In genomic region chr7:139086195-139087158, GRCm38 (mm10) we compare ENCODE assay signal across 8 mouse cellular contexts. TPM values are rescaled to one million over a fixed set of nuclear protein-coding genes. Genes with fewer than 3 reads are reported as not detected.
DNase-seq lines count a peak whose midpoint lies in the region; ATAC-seq and TF ChIP-seq lines count a peak whose summit lies in the region.

No protein-coding gene starts in this region.

- TF ChIP-seq CTCF in kidney, adult 2 months (conservative IDR thresholded peaks at IDR 0.05; ENCODE audit: insufficient read depth, insufficient read length, low read depth, low read length), result no peak
- TF ChIP-seq CTCF in intestine, postnatal 0 days (IDR thresholded peaks at IDR 0.05; ENCODE audit: low read depth), result no peak

- no peaks in the 10 kb centered on the region for H3K4me1 ChIP-seq in kidney, adult 2 months (ENCODE audit: control insufficient read depth, insufficient read depth, low read length)
- peaks cover 17% of the 10 kb centered on the region for H3K4me1 ChIP-seq in forebrain, embryonic 14.5 days (ENCODE audit: control insufficient read depth, insufficient read depth, low read length)
- H3K4me1 ChIP-seq in intestine, postnatal 0 days (replicated peaks; ENCODE audit: control insufficient read depth, insufficient read depth, low read length), result no peaks in the 10 kb centered on the region

- DNase-seq in kidney, adult 2 months, result no peak
- no peak for DNase-seq in kidney, adult 8-10 months
- peak; percentile 44 for DNase-seq in adrenal gland, postnatal 25 days
- DNase-seq in forebrain, embryonic 14.5 days (ENCODE audit: low spot score), result no peak
- DNase-seq in neural tube, embryonic 10.5 days (ENCODE audit: extremely low spot score, low spot score), result peak; percentile 84
- no peak for DNase-seq in spleen, postnatal 36 days (ENCODE audit: low spot score in 2 of 2)

- no peak overlapping the region for H3K27ac ChIP-seq in kidney, adult 2 months (ENCODE audit: insufficient read depth, low read depth, low read length)
- peak overlapping the region; percentile 10; the same call in 1 of the 2 replicates for H3K27ac ChIP-seq in forebrain, embryonic 14.5 days (ENCODE audit: low read depth, low read length)
- H3K27ac ChIP-seq in intestine, postnatal 0 days (ENCODE audit: low read depth, low read length), result no peak overlapping the region

- H3K9me3 ChIP-seq in forebrain, embryonic 14.5 days (replicated peaks; ENCODE audit: control insufficient read depth, low read length), result no peaks in the 10 kb centered on the region
- H3K9me3 ChIP-seq in intestine, postnatal 0 days (ENCODE audit: control insufficient read depth), result no peaks in the 10 kb centered on the region

- H3K9ac ChIP-seq in forebrain, embryonic 14.5 days (ENCODE audit: low read length), result peak overlapping the region; percentile 78
- H3K9ac ChIP-seq in intestine, postnatal 0 days (ENCODE audit: low read depth, low read length), result peak overlapping the region; percentile 51

- whole genome bisulfite sequencing in kidney, adult 2 months, result 4% methylated on average over 61 of the region's 61 CpGs
- 2% methylated on average over 61 of the region's 61 CpGs for WGBS in forebrain, embryonic 14.5 days
- WGBS in intestine, postnatal 0 days, result 4% methylated on average over 61 of the region's 61 CpGs

- ATAC-seq in forebrain, embryonic 14.5 days, result peak; percentile 73
- peak; percentile 25; the same call in 1 of the 2 replicates for ATAC-seq in intestine, postnatal 0 days
- no peak for ATAC-seq in CD4-positive, CD25-positive, alpha-beta regulatory T cell, adult 4 months

- no peaks in the 10 kb centered on the region for H3K27me3 ChIP-seq in kidney, adult 2 months (replicated peaks; ENCODE audit: control insufficient read depth, insufficient read depth, low read length)
- H3K27me3 ChIP-seq in forebrain, embryonic 14.5 days (replicated peaks; ENCODE audit: control insufficient read depth, insufficient read depth, low read length), result peaks cover 7% of the 10 kb centered on the region; the same call in 1 of the 2 replicates
- peaks cover 32% of the 10 kb centered on the region for H3K27me3 ChIP-seq in intestine, postnatal 0 days (replicated peaks; ENCODE audit: control insufficient read depth, insufficient read depth, low read length)

- H3K4me2 ChIP-seq in forebrain, embryonic 14.5 days (ENCODE audit: low read length), result peak overlapping the region; percentile 63
- peak overlapping the region; percentile 74 for H3K4me2 ChIP-seq in intestine, postnatal 0 days (replicated peaks; ENCODE audit: low read depth)

- TF ChIP-seq POLR2A in kidney, adult 2 months (IDR thresholded peaks at IDR 0.05; ENCODE audit: low read depth, low read length), result no peak

- no peaks in the 10 kb centered on the region for H3K36me3 ChIP-seq in kidney, adult 2 months (ENCODE audit: control insufficient read depth, insufficient read depth, low read length)
- peaks cover 21% of the 10 kb centered on the region for H3K36me3 ChIP-seq in forebrain, embryonic 14.5 days (ENCODE audit: control insufficient read depth, insufficient read depth, low read length)
- H3K36me3 ChIP-seq in intestine, postnatal 0 days (ENCODE audit: control insufficient read depth, insufficient read depth), result no peaks in the 10 kb centered on the region

- H3K4me3 ChIP-seq in kidney, adult 2 months (ENCODE audit: insufficient read depth, low read depth, low read length), result peak overlapping the region; percentile 21; the same call in 1 of the 2 replicates
- peak overlapping the region; percentile 72 for H3K4me3 ChIP-seq in forebrain, embryonic 14.5 days (ENCODE audit: low read depth, low read length)
- H3K4me3 ChIP-seq in intestine, postnatal 0 days (ENCODE audit: low read depth, low read length), result peak overlapping the region; percentile 46

RNA-seq across cellular contexts. Expression of gene Dpysl4, which starts 0.7 kb away (rescaled TPM):
- polyA plus RNA-seq in kidney, adult 2 months (2012; rRNA removed), result 0.23 and 0.25 TPM in 2 replicates
- total RNA-seq in adrenal gland, postnatal 25 days (2021), result 2.0 and 4.3 TPM in 2 replicates
- polyA plus RNA-seq in forebrain, embryonic 14.5 days (2014; fragmentation: Nextera tagmentation; extraction: Ambion mirVana), result 123 and 141 TPM in 2 replicates
- polyA plus RNA-seq in intestine, postnatal 0 days (2015; fragmentation: Nextera tagmentation; extraction: Ambion mirVana), result 4.5 and 4.7 TPM in 2 replicates
- not detected for polyA plus RNA-seq in CD4-positive, CD25-positive, alpha-beta regulatory T cell, adult 4 months (2017; shearing (Covaris generic))

Comparison
In these comparisons a context has a peak if more than half of its experiments do, and no peak if none do; other contexts are left out.
1. DNase-seq: peak in adrenal gland, postnatal 25 days (single experiment) and neural tube, embryonic 10.5 days (single experiment); none in kidney, adult 2 months (single experiment), kidney, adult 8-10 months (0 of 2), forebrain, embryonic 14.5 days (single experiment) and spleen, postnatal 36 days (0 of 2).
2. H3K4me3 ChIP-seq: peak in every context shown above with its lines; median percentile 72 in forebrain, embryonic 14.5 days; 46 in intestine, postnatal 0 days; 21 in kidney, adult 2 months.
3. RNA of gene Dpysl4, which starts 0.7 kb away (polyA plus RNA-seq): 123 to 141 TPM in forebrain, embryonic 14.5 days; 4.5 to 4.7 TPM in intestine, postnatal 0 days, 0.23 to 0.25 TPM in kidney, adult 2 months and not detected in CD4-positive, CD25-positive, alpha-beta regulatory T cell, adult 4 months; every median in the first group is over 10 times any median in the second.